Mouse (Mus musculus) right cerebral cortex, postnatal 4 days (tissue): ENCODE measurements around the gene Rpl36al.

ENCODE experiments used
- DNase-seq: peaks from one replicate; pipeline ENCODE4 v3.0.0-alpha.2; 2022

The Rpl36al gene

GRCm38 (mm10) chr12:69157107-69157506, 26.8 kb downstream of the Rpl36al start:
- no peak for DNase-seq

GRCm38 (mm10) chr12:69156436-69156835, 27.4 kb downstream of the Rpl36al start:
- no peak for DNase-seq

GRCm38 (mm10) chr12:69155923-69156322, 28.0 kb downstream of the Rpl36al start:
- no peak for DNase-seq

- DNase-seq: no peak
These were observed 33.8 kb downstream of the Rpl36al start for GRCm38 (mm10) chr12:69150049-69150448.

GRCm38 (mm10) chr12:69147166-69147735, 36.6 kb downstream of the Rpl36al start:
- no peak for DNase-seq

- no peak for DNase-seq
These were observed 40.4 kb downstream of the Rpl36al start for GRCm38 (mm10) chr12:69143460-69143859.

GRCm38 (mm10) chr12:69139841-69140240, 44.0 kb downstream of the Rpl36al start:
- no peak for DNase-seq

- no peak for DNase-seq
These were observed 44.7 kb downstream of the Rpl36al start for GRCm38 (mm10) chr12:69139201-69139600.
